Mouse (Mus musculus) gastrocnemius, postnatal 10 days (tissue): ENCODE measurements around the gene Lzts2. TPM values are rescaled to one million over a fixed set of nuclear protein-coding genes. Genes with fewer than 3 reads are reported as not detected.

ENCODE experiments used
- DNase-seq: peaks from one replicate; pipeline ENCODE4 v3.0.0; 2021; ENCODE audit warnings: mixed read lengths
- long read RNA-seq, 2 experiments: library from polyadenylated mRNA; stranded (forward); transcript quantifications; one replicate each; pipeline ENCODE4 v2.0.0; 2021
- total RNA-seq, 2 experiments: library from RNA; stranded (reverse); gene quantifications; 2 replicates each; pipeline ENCODE4 v1.2.3; 2021

Lzts2 gene
- total RNA-seq: 10 to 100 TPM; 35.4 to 43.4 TPM
- long read RNA-seq, experiment 1, transcript Lzts2-202 (5 exons, 2,694 nt): major isoform, 74 of 140 reads
- long read RNA-seq, experiment 1, transcript Lzts2-201 (5 exons, 3,062 nt): minor isoform, 17 of 140 reads
- long read RNA-seq, experiment 1, partial matches to known transcripts: 20 of 140 reads
- long read RNA-seq, experiment 1, other reads (novel, unspliced or antisense): 27 of 140 reads
- long read RNA-seq, experiment 2, transcript Lzts2-201 (5 exons, 3,062 nt): minor isoform, 10 of 114 reads
- long read RNA-seq, experiment 2, transcript Lzts2-203 (5 exons, 2,798 nt): minor isoform, 5 of 114 reads
- long read RNA-seq, experiment 2, transcript Lzts2-202 (5 exons, 2,694 nt): major isoform, 68 of 114 reads
- long read RNA-seq, experiment 2, partial matches to known transcripts: 14 of 114 reads
- long read RNA-seq, experiment 2, other reads (novel, unspliced or antisense): 17 of 114 reads

GRCm38 (mm10) chr19:45014335-45014971, at the start of gene Lzts2:
Gene Lzts2 (plus strand): TSS chr19:45014414.
- no peak for DNase-seq

GRCm38 (mm10) chr19:44965978-44966377, 48.2 kb upstream of the Lzts2 start:
- DNase-seq: no peak

GRCm38 (mm10) chr19:44968329-44968728, 45.9 kb upstream of the Lzts2 start:
- DNase-seq: no peak

- no peak for DNase-seq
These were observed 37.6 kb upstream of the Lzts2 start for GRCm38 (mm10) chr19:44976636-44977035.

- no peak for DNase-seq
These were observed 37.1 kb upstream of the Lzts2 start for GRCm38 (mm10) chr19:44977148-44977547.

- DNase-seq: no peak
These were observed 33.4 kb upstream of the Lzts2 start for GRCm38 (mm10) chr19:44980787-44981186.

GRCm38 (mm10) chr19:44982477-44983115, 31.6 kb upstream of the Lzts2 start:
- no peak for DNase-seq

GRCm38 (mm10) chr19:44983366-44983765, 30.8 kb upstream of the Lzts2 start:
- DNase-seq: no peak

GRCm38 (mm10) chr19:44984420-44984819, 29.8 kb upstream of the Lzts2 start:
- DNase-seq: no peak

GRCm38 (mm10) chr19:44985159-44985988, 28.8 kb upstream of the Lzts2 start:
- no peak for DNase-seq

- DNase-seq: no peak
These were observed 27.2 kb upstream of the Lzts2 start for GRCm38 (mm10) chr19:44987004-44987403.

- no peak for DNase-seq
These were observed 26.4 kb upstream of the Lzts2 start for GRCm38 (mm10) chr19:44987851-44988250.

GRCm38 (mm10) chr19:44988321-44988720, 25.9 kb upstream of the Lzts2 start:
- no peak for DNase-seq

- DNase-seq: peak; percentile 36
These were observed 25.2 kb upstream of the Lzts2 start, which contains the start of gene Sema4g for GRCm38 (mm10) chr19:44988831-44989566. Gene Sema4g (plus strand): TSS chr19:44989101.

- no peak for DNase-seq
These were observed 24.4 kb upstream of the Lzts2 start for GRCm38 (mm10) chr19:44989567-44990495.

- DNase-seq: no peak
These were observed 23.2 kb upstream of the Lzts2 start for GRCm38 (mm10) chr19:44991031-44991430.

- DNase-seq: no peak
These were observed 22.0 kb upstream of the Lzts2 start for GRCm38 (mm10) chr19:44992246-44992645.

GRCm38 (mm10) chr19:44992712-44993111, 21.5 kb upstream of the Lzts2 start:
- DNase-seq: no peak

- DNase-seq: no peak
These were observed 16.4 kb upstream of the Lzts2 start for GRCm38 (mm10) chr19:44997786-44998185.

- no peak for DNase-seq
These were observed 14.6 kb upstream of the Lzts2 start for GRCm38 (mm10) chr19:44999647-45000046.
